Mouse (Mus musculus) erythroblast, embryonic 14.5 days (primary cell): ENCODE results near the gene Sgip1.

Source experiments
- GATA1 ChIP-seq: IDR thresholded peaks from 2 replicates; pipeline ENCODE4 v1.6.1; 2012; ENCODE audit warnings: low read length, inconsistent platforms, mixed read lengths
- TAL1 ChIP-seq: IDR thresholded peaks from 3 replicates; pipeline ENCODE4 v1.6.1; 2012; ENCODE audit warnings: low read length, inconsistent platforms, mixed read lengths

DNA sequence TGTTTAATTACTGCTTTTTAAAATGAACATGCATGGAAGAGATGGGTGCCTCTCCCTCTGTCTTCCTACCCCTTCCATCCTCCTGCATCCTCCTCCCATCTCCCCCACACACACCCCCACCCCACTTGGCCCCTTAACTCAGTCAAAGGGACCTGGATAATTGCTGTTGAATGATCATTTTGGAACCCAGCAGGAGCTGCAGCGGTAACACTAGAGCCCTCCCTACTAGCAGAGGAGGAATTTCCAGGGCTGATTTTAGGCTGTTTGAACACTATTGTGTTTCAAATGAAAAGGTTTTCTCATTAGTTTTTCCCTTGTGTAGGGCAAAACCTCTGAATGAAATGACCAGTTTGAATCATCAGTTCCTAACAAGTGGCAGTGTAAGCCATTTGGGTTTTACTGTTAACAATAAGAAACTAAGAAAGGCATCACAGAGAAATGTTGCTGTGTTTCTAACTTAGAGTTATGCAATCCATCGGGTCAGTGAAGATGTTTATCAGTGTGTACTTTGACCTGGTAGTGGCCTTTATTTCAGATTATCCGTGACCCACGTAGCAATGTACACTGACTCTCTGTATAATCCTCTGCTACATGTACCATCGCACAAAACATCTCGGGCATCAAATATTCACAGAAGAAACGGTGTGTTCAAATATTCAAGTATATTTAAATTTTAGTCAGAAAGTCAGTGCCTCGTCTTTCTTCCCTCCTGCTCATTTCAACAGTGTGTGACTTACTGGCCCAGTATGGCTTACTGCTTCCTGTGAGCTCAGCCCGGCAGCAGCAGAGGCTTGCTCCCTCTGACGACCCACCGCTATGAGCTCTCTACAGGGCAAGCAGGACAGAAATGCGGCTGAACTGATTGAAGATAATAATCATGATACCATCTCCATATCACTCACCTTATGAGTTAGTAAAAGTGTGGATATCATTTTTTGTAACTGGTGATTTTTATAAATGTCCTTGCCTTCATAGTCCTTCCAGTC is 235.5 kb downstream of the Sgip1 start:
- TF ChIP-seq GATA1: no peak
- TF ChIP-seq TAL1: no peak
